Mouse (Mus musculus) brown adipose tissue, adult 24 weeks (tissue): ENCODE measurements around the gene Gpx3. TPM values are rescaled to one million over a fixed set of nuclear protein-coding genes. Genes with fewer than 3 reads are reported as not detected.
A peak's percentile ranks its signal among the peaks of the same experiment; 100 is the strongest.
"Not testable (repeated sequence)": the region's sequence is repeated elsewhere in the genome, so short reads cannot be mapped to it uniquely, and the experiment has no call there.

Source experiments
- H3K27ac ChIP-seq: fragments of 200-500 bp; replicated peaks from 2 replicates; pipeline ENCODE4 v1.5.1; 2012; ENCODE audit warnings: low read depth, mild to moderate bottlenecking, low read length
- H3K4me1 ChIP-seq: fragments of 200-500 bp; 2 replicates; pipeline ENCODE4 v1.6.1; 2012; ENCODE audit warnings: low read length, mixed read lengths; ENCODE audit not compliant: control insufficient read depth, insufficient read depth, insufficient read length
- H3K4me3 ChIP-seq: fragments of 200-500 bp; 2 replicates; pipeline ENCODE4 v1.5.1; 2012; ENCODE audit warnings: low read depth, mild to moderate bottlenecking, low read length, moderate library complexity; ENCODE audit not compliant: insufficient read depth
- polyA plus RNA-seq: library from polyadenylated mRNA; stranded (reverse); fragments of >200 nt; gene quantifications from 2 replicates; pipeline ENCODE4 v1.2.4, GENCODE M21; 2012; ENCODE audit not compliant: missing spikeins, insufficient read depth, insufficient read length

Gene Gpx3
- polyA plus RNA-seq, 1 experiment = 1,156 TPM

DNA sequence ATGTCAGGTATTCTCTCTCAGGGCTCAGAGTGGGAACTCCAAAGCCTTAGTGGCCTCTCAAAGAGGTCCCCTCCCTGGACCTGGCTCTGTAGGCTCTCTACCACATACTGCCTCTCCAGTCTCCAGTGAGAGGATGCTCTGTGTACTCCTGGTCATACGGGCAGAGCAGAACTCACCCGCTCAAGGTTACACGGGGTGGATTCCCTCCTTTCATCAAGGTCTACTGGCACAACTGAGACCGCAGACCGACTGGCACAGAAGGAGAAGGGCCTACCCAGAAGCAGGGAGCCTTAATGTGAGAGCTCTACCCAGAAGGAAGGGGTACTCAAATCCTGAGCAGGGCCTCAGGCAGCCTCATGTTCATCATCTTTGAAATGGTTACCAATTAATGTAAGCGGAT is 30.3 kb downstream of the Gpx3 start:
- H3K4me1 ChIP-seq = peaks cover 5% of the 10 kb centered on the region
- no peak overlapping the region for H3K27ac ChIP-seq
- H3K4me3 ChIP-seq = no peak overlapping the region

DNA sequence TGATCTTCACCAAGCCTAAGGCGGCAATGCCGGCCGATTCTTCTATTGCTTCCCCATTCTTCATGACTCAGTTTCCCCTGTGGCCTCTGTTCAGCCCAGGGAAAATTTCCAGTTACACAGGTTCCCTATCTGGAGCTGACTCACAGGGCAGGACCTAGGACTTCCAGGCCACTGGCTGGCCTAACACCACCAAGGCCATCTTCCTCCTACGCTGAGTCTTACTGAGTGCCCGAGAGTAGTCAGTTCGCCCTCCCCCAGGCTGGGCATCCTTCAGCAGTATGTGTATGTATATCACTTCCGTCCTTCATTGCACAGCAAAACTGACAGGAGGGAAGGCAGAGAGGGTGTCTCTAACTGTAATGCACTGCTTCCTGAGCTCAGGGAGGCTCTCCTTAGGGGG is 31.9 kb downstream of the Gpx3 start:
- H3K4me3 ChIP-seq = no peak overlapping the region
- H3K4me1 ChIP-seq = peaks cover 7% of the 10 kb centered on the region
- no peak overlapping the region for H3K27ac ChIP-seq

DNA sequence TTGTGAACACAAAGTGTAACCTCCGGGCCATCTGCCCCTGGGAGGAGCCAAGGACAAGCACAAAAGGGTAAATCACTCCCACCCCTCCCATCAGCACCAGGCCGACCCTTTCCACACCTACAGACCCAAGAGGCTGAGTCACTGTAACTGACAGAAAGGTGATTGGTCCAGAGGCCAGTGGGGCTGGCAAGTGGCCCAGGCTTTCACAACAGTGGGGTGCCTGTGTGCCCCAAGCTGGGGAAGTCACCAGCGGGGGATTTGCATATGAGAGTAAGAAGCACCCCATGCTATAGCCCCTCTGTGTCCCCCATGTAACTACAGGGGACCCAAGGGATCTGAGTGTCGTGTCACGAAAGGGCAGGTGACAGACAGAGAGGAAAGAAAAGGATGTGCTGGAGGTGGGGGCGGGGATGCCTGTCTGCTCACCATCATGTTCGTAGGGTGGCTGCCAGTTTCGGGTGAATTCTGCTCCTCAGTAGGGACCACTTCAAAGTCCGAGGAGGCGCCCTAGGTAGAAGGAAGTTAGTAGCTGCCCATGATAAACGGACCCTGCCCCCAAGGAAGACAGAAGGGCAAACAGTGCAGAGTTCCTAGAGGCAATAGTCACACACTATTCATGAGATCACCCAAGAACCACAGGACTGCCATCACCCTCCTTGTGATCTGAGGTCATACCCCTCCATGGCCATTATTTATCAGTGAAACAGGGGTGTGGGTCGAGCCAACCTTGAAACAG is 34.0 kb downstream of the Gpx3 start:
- H3K4me1 ChIP-seq = peaks cover 19% of the 10 kb centered on the region
- no peak overlapping the region; the same call in 1 of the 2 replicates for H3K27ac ChIP-seq
- no peak overlapping the region for H3K4me3 ChIP-seq

DNA sequence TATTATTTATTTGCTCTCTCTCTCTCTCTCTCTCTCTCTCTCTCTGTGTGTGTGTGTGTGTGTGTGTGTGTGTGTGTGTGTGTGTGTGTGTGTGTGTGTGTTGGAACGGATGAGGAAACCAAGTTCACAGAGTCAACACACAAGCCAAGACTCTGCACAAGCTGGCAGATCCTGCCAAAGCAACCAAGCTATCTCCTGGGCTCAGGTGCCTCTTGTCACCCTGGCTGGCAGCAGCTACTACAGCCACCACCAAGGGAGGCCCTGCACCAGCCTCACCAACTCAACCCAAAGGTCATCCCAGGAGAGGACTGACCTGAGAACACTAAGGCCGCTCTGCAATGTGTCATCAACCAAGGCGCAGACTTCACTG is 34.5 kb downstream of the Gpx3 start:
- Histone ChIP-seq H3K4me1 (peaks cover 19% of the 10 kb centered on the region), H3K4me3 (no peak overlapping the region), H3K27ac (no peak overlapping the region; the same call in 1 of the 2 replicates)

DNA sequence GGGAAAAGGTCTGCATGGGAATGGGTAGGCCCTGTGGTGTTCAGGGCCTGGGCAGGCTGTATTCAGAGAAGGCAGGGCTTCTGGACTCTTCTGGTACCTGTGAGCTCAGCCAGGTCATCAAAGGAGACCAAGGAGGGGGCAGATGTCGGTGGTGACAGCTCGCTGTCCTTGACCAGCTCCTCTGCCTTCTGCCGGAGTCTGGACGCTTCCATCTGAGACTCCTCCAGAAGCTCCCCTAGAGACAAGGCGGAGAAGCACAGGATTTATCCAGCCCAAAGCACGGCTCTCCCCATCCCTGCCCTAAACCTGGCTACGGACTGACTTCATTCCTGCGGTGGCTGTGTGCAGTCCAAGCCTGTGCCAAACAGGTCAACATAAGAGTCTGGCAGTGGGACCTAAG is 37.2 kb downstream of the Gpx3 start:
- Histone ChIP-seq H3K4me3 (no peak overlapping the region), H3K27ac (no peak overlapping the region), H3K4me1 (peaks cover 21% of the 10 kb centered on the region)

DNA sequence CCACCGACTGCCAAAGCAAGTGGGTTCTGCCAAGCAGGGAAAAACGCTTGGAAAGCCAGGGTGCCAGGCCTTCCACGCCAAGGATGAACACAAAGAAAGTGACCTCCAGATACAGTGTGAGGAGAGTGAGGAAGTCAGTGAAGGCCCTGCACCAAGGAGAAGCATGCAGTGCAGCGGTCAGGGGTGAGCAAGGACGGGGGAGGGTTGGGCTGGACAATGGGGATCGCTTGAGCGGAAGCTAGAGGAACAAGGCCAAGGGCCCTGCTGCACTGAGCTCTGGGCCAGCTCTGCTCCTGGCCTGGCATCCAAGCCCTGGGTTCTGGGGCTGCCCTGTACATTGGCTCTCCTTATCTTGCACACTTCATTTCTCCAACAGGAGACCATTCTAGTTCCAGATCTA is 37.8 kb downstream of the Gpx3 start:
- H3K4me1 ChIP-seq = peaks cover 21% of the 10 kb centered on the region
- no peak overlapping the region for H3K4me3 ChIP-seq
- H3K27ac ChIP-seq = 0 out of 2 replicates have a peak overlapping the region, but pooled peaks have one; percentile 17

DNA sequence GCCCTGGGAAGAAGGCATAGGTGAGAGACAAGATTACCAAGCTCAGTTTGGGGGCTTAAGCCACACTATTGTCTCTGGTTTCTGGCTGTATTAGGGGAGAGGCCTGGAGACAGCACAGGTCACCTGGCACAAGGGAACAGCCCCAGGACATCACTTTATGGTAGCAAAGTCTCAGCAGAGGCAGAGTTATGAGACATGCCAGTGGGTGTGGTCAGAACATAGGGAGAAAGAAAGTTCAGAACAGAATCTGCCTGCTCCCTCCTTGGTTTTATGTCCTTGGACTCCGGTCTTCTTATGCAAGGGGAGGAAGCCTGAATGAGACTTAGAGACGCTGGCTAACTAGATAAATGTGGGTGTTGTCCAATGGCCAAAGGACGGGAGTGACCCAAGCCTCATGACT is 42.4 kb downstream of the Gpx3 start:
- Histone ChIP-seq H3K4me1 (peaks cover 20% of the 10 kb centered on the region), H3K27ac (no peak overlapping the region), H3K4me3 (no peak overlapping the region)

DNA sequence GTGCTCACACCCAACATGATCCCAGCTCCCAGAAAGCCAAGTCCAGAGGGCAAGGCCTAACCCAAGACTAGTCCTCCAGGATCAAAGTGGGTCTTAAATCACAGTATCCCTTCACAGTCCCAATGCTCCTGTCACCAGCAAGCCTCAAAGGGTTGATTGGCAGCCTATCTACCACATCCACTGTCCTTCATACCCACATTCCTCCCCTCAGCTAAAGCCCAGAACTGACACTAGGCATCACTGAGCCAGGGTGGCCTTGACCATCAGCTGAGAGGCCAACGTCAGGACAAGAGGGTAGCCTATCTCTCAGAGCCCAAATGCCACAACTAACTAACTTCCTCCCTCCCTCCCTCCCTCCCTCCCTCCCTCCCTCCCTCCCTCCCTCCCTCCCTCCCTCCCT is 47.5 kb downstream of the Gpx3 start:
- no peak overlapping the region for H3K27ac ChIP-seq
- no peak overlapping the region for H3K4me3 ChIP-seq
- peaks cover 30% of the 10 kb centered on the region for H3K4me1 ChIP-seq

DNA sequence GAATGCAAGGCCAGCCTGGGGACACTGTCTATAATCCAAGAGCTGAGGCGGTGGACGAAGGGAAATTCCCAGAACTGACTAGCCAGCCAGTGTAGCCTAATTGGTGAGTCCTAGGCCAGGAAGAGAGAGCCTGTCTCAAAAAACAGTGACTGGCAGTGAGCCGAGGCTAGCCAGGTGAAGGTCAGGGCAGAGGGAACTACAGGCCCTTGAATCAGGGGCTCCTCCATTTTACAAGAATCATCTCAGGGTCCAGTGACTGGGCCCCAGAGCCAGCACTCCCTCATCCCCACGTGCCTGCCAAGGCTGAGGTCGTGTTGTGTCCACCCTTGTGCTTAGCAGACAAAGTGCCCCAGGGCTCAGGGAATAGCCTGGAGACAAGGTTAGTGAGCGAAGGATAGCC is 48.4 kb downstream of the Gpx3 start:
- H3K4me1 ChIP-seq = peaks cover 30% of the 10 kb centered on the region
- no peak overlapping the region for H3K4me3 ChIP-seq
- no peak overlapping the region for H3K27ac ChIP-seq

DNA sequence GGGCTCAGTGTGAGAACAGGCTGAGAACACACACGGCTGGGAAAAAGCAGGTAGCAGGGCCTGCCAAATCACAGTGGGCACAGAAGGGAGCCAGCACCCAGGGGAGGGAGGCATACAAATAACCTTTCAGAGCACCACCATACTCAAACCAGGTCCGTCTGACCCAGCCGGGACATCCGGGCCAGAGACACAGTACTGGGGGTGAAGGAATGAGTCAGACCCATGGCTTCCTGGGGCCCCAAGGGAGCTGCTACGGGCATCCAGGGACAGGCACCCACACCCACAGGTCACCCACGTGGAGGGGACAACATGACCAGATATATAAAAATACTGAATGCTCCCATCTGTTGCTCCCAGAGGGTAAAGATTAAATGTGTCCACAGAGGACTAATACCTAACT is 50.4 kb downstream of the Gpx3 start:
- Histone ChIP-seq H3K4me3 (no peak overlapping the region), H3K4me1 (peaks cover 30% of the 10 kb centered on the region), H3K27ac (peak overlapping the region; percentile 27; the same call in 1 of the 2 replicates)

DNA sequence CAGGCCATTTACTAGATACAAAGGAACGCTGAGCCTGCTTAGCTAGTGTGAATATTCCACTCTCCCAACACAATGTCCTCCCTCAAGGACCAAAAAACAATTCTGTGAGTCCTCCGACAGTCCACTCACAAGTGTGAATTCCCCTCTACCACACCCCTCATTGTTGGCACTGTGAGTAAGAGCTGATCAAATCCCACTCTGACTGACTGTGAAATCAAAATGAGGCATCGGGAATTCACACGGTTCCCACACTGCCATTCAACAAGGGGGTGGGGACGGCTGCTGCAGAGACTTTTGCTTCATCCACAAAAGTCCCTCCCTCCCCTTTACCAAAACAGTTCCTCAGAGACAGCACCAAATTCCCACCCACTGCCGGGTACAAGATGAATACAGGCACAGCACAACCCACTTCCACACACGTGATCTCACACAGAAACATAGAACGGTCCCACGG is 51.8 kb downstream of the Gpx3 start:
- peaks cover 31% of the 10 kb centered on the region for H3K4me1 ChIP-seq
- peak overlapping the region; percentile 22; the same call in 1 of the 2 replicates for H3K4me3 ChIP-seq
- peak overlapping the region; percentile 52 for H3K27ac ChIP-seq

DNA sequence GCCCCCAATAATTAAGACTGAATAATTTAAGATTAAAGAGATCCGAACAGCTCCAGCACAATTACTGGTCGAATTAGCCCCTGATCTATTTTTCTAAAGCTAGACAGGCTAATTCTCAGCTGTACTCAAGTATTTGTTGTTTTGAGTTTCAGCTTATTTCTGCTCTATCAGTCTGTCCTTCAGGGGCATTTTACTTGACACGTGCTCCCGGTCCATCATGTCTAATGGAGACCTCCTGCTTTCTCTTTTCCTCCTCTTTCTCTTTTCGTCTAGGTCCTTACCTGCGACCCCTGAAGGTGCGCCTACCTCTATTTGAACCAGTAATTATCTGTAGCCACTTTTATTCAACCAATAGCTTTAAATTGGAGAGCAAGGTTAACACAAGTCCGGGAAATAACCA is 52.5 kb downstream of the Gpx3 start:
- Histone ChIP-seq H3K4me3 (peak overlapping the region; percentile 89; the same call in 1 of the 2 replicates), H3K4me1 (peaks cover 29% of the 10 kb centered on the region), H3K27ac (no peak overlapping the region)

DNA sequence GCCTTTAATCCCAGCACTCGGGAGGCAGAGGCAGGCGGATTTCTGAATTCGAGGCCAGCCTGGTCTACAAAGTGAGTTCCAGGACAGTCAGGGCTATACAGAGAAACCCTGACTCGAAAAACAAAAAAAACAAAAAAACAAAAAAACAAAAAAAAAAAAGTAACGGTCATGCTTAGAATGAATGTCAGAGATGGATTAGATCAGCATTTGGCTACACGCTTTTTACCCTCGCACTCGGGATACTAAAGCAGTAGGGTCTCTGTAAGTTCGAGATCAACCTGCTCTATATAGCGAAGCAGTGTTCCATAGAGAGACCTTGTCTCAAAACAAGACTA is 53.1 kb downstream of the Gpx3 start:
- H3K4me3 ChIP-seq = peak overlapping the region; percentile 89
- H3K27ac ChIP-seq = peak overlapping the region; percentile 84
- H3K4me1 ChIP-seq = peaks cover 33% of the 10 kb centered on the region

DNA sequence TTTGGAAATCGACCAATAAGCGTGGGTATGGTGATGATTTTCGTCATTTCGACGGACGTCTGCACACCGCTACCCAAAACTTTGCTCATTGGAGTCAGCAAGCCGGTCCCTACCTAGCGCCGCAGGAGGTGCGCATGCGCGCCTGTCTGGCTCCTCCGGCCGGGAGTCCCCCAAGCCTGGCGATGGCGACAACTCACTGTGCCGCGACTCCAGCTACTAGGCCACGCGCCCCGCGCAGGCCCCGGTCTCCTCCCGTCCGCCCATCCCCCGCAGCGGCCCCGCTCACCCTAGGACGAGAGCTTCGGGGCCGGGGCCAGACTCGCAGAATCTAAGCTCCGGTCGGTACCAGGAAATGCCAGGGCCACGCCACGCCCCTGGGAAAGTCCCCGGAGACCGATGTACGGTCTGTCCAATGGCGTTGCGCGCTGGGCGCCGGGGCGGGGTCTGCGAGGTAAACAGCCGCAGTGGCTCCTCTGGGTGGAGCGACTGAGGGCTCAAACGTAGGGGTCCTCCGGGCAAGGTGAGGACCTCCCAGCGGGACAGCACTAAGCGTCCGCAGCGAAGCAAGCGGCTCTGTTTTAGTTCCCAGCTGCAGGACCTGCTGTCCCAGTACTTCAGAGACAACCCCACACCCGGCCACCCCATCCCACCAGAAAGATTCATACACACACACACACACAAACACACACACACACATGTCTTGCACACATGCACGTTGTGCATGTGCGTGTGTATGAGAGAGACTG is 53.7 kb downstream of the Gpx3 start:
- Histone ChIP-seq H3K4me3 (peak overlapping the region; percentile 89), H3K4me1 (peaks cover 34% of the 10 kb centered on the region), H3K27ac (peak overlapping the region; percentile 84)

DNA sequence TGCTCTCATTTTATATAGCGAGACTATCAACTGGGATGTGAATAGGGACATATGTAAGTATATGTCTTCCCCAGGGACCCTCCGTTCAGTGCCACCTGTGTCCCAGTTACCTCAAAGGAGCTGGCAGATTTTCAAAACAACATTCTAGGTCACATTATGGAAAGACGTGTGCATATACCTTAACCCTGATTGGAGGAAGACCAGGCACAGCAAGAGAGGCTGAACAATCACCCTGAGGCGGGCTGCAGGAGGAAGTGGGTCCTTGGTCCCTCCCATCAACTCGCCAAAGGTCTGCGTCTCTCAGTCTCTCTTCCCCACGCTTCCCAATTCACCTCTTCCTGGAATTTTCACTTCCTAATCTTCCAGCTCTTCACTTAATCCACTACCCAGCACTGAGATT is 54.7 kb downstream of the Gpx3 start:
- H3K27ac ChIP-seq = no peak overlapping the region
- H3K4me1 ChIP-seq = peaks cover 42% of the 10 kb centered on the region
- no peak overlapping the region for H3K4me3 ChIP-seq

DNA sequence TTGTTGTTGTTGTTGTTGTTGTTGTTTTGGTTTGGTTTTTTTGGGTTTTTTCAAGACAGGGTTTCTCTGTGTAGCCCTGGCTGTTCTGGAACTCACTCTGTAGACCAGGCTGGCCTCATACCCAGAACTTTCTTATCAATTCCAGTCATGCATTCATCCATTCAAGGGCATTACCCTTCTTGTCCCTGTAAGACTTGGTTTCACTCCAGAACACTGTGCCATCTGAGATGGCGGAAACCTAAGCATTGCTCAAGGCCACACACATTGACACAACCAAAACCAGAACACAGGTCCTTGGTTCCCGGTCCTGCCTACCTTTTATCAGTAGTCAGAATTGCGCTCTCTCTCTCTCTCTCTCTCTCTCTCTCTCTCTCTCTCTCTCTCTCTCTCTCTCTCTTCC is 55.5 kb downstream of the Gpx3 start:
- H3K4me3 ChIP-seq = not testable (repeated sequence)
- peaks cover 41% of the 10 kb centered on the region for H3K4me1 ChIP-seq

More for the DNA sequence above, 55.5 kb downstream of the Gpx3 start:
- peak overlapping the region; percentile 26 for H3K27ac ChIP-seq
